Mouse (Mus musculus) left cerebral cortex, adult 18-20 months (tissue): ENCODE data around the gene Acot6. TPM values are rescaled to one million over a fixed set of nuclear protein-coding genes. Genes with fewer than 3 reads are reported as not detected.

Source experiments
- DNase-seq, 2 experiments: peaks; one replicate each; pipeline ENCODE4 v3.0.0; 2021 to 2022; ENCODE audit warnings: low spot score in 2 of 2, mixed read lengths in 1 of 2
- total RNA-seq, 2 experiments: library from RNA; stranded (reverse); gene quantifications; 2 replicates each; pipeline ENCODE4 v1.2.3; 2021

Acot6 gene
- total RNA-seq, 2 experiments from 2014 or later = 4.3 TPM

DNA sequence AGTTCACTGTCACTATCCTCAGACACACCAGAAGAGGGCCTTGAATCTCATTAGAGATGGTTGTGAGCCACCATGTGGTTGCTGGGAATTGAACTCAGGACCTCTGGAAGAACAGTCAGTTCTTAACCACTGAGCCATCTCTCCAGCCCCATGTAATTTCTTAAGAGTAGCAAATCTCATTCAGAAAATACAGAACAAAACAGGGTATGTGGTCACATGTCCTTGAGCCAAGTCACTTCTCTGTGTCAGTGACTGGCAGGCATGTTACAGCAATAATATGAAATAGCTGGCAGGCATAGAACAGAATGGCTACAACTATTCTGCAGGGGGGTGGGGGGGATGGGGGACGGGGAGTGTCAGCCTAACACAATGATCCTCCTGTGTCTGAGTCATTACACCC is 383 bp upstream of the Acot6 start:
- DNase-seq = no peak

DNA sequence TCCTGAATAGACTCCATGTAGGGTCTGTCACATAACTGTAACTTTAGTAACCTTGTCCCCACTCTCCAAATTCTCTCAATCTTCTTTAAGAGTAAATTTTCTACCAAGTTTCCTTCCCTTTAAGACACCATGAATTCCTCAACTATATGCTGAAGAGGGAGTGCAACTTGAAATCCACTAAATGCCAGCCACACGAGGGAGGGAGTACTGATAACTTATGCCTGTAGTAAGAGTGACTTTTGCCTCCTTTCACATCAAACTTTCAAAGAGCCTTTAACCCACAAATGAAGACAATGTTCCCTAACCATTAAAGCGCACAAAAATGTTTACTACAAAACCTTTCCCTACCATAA is 1.0 kb downstream of the Acot6 start:
- DNase-seq = no peak

DNA sequence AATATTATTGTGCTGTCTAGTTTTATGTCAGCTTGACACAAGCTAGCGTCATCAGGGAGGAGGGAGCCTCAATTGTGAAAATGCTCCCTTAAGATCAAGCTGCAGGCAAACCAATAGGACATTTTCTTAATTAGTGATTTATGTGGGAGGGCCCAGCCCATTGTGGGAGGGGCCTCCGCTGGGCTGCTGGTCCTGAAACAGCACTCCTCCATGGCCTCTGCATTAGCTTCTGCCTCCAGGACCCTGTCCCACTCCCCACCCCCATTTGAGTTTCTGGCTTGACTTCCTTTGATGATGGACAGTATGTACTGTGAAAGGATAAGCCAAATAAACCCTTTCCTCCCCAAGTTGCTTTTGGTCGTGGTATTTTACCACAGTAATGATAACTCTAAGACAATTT is 6.6 kb downstream of the Acot6 start:
- DNase-seq = no peak

- no peak for DNase-seq
Observed at GRCm38 (mm10) chr12:84107692-84108091, 7.2 kb downstream of the Acot6 start.

DNA sequence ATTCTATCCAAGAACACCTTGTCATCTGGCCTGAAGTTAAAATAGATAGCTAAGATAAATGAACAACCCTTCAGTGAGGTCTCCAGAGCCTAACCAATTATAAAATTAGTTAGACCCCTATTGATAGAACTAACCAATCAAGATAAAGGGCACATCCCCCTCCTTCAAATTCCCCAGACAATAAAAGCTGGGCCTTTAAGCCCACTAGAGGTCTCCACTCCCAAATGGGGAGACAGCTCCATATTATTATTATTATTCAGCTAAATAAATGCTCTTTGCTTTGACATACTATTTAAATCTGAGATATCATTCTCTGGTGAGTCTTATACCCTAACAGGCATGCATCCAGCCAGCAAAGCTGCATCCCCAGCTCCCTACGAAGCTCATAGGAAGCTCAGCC is 9.5 kb downstream of the Acot6 start:
- DNase-seq = no peak

DNA sequence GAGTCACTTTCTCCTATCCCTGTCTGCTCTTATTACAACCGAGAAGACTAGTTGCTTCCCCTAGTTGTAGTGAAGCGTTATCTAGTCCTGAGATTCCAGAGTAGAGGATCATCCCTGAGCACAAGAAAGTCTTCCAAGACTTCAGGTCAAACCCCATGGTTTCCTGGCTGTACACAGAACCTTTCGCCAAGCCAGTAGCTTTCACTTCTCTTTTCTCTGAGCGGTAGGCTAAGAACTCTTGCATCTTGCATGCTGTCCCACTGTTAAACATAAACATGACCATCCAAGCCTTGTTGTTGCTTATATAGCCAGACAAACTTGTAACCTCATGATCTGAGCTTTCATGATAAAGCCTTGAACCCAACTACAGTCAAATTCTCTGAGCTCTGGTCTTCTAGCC is 10.4 kb downstream of the Acot6 start:
- DNase-seq = no peak

GRCm38 (mm10) chr12:84113676-84114075 is 13.2 kb downstream of the Acot6 start:
- DNase-seq = no peak

DNA sequence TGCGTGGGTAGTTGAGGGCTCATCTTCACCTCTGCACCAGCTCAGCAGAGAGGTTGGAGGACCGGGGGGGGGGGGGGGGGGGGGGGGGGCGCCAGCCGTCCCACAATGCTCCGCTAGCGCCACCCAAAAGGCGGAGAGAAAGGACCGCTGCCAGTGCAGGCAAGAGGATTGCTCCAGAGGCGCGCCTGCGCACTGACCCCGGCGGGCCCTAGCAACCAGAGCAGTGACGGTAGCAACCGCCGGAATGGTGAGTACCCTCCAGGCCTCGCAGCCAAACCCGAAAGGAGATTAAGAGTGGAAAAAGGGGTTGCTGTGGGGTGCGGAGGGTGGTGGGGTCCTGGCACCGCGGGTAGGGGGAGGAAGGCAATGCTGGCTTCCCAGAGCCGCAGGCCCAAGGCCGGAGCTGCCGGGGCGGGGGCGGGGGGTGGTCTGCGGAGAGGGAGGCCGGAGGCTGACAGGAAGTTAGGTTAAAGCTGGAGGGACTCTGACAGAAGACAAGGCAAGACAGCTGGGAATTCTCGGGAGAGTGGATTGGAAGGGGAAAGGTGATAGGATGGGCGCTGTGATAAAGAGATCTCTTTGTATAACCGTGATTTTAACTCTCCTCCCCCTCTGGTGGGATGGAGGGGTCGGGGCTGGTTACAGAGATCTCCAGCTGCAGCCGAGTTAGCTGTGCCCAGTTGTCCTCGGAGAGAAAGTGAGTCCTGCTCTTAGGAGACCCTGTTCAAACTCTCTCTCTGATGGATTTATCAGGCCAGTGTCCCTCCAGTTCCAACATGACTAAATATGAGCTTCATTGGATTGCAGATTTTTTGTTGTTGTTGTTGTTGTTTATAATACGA is 13.9 kb downstream of the Acot6 start, which contains the start of gene Dnal1:
Dnal1 (plus strand) TSS at position 214 of the 842 bp plus-strand sequence.
- peak; percentile 89 to 90 for DNase-seq

DNA sequence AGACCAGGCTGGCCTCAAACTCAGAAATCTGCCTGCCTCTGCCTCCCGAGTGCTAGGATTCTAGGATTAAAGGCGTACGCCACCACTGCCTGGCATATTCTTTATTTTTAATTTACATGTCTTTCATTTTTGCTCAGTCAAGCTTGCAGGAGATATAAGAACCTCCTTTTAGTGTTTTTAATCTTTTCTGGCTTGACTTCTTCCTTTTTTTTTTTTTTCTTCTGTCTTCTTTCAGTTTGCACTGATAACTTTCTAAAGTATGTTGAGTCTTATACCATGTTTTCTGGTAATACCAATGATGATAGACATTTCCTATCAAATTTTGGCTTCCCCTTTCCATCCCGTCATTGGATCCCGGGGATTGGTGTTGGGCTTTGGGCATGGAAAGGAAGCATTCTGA is 19.1 kb downstream of the Acot6 start:
- no peak for DNase-seq

DNA sequence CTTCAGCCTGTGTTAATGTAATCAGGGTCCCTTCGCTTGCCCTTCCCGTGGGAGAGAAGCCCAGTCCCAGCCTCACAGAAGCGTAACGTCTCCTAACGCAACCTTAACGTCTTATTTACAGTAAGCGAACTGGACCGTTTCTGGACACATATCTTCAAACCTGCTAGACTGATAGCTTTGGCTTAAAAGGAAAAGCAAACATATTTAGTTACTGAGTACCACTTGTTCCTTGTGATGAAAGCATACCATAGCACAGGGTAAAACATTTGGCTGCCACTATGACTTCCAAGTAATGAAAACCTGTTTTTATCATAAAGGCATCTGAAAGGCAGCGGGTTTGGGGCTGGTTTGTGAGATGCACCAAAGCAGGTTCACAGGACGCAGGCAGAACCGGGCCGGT is 25.4 kb downstream of the Acot6 start:
- no peak for DNase-seq

GRCm38 (mm10) chr12:84126899-84127298 is 26.4 kb downstream of the Acot6 start:
- no peak for DNase-seq

DNA sequence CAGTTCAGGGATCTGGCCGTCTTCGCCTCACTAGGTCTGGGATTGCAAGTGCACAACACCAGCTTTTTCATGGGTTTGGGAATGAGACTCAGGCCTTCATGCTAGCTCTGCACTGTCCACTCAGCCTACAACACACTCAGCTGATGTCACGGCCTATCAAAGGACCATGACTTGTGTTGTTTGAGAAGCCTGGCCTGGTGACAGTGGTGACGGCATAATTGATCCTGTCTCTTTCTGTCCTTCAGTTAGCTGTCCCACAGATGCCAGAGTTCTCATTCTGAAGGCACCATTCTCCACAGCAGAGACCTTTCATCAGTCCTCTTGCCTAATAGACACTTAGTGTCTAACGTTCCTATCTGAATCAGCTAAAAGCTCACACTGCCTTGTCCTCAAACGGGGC is 28.1 kb downstream of the Acot6 start:
- DNase-seq = no peak

DNA sequence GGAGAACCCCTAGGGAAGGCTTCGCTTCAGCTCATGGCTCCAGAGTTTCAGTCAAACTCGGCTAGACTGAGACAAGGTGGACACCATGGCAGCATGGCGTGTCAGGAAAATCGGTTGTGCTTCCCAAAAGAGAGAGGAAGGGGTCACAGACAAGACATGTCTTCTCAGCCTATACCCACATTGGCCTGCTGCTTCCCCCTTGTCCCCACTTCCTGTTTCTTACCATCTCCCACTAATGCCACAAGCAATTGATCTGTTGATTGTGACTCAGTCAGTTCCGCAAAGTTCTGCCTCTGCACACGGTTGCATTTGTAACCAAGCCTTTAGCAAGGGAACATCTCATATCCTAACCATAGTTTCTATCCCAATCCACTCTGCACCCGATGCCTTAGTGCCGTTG is 29.5 kb downstream of the Acot6 start:
- DNase-seq = no peak

DNA sequence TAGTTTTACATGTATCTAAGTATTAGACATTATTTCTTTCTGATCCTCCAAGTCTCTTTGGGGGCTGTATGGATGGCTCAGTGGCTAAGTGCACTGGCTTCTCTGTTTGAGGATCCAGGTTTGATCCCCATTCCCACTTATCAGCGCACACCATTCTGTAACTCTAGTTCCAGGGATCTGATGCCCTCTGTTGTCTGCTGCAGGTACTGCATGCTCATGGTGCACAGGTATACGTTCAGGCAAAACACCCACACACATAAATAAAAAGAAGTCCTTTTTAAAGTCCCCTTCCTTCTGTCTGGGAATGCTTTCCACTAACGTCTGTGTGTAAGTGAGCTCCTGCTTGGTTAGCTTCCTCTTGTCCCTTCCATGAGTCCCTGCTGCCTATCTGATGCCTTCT is 31.8 kb downstream of the Acot6 start:
- no peak for DNase-seq

GRCm38 (mm10) chr12:84137131-84137530 is 36.7 kb downstream of the Acot6 start:
- no peak for DNase-seq

DNA sequence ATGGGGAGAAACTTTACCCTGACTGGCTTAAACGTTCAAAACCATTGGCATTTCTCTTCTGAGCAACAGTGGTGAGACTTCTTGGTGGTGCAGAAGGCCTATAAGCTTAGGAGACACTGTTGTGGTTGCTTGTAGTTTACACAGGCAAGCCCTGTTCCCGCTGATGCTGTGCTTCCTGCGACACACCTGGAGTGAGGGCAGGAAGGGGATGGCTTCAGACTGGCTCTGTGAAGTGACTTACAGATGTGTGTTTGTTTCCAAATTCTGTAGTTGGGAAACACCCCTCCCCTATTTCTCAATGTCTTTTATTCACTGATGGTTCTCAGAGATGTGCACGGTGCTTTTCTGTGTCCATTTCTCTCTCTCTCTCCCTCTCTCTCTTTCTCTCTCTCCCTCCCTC is 39.7 kb downstream of the Acot6 start:
- DNase-seq = no peak

DNA sequence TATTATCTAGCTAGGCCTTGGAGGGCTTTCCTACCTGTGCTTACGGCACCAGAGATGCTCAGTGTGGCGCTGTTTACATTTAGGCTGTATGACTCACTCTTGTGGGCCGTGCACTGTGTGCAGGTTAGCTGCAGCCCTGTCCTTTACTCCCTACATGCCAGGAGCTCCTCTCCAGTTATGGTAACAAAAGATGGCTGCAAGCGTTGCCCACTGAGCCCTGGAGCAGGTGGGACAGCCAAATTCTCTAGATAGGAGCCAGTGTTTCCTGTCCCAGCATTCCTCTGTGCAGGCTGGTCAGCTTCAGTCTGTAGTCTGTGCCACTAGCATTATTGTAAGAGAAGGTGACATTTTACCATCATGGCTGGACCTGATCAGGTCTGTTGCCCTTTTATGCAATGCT is 40.8 kb downstream of the Acot6 start:
- DNase-seq = no peak

- DNase-seq = no peak
Observed at GRCm38 (mm10) chr12:84142281-84143050, 42.0 kb downstream of the Acot6 start.

GRCm38 (mm10) chr12:84147954-84148621 is 47.6 kb downstream of the Acot6 start, which contains the start of gene Pnma1:
Gene Pnma1 (minus strand): TSS chr12:84148489.
- DNase-seq = peak; percentile 74 to 81

DNA sequence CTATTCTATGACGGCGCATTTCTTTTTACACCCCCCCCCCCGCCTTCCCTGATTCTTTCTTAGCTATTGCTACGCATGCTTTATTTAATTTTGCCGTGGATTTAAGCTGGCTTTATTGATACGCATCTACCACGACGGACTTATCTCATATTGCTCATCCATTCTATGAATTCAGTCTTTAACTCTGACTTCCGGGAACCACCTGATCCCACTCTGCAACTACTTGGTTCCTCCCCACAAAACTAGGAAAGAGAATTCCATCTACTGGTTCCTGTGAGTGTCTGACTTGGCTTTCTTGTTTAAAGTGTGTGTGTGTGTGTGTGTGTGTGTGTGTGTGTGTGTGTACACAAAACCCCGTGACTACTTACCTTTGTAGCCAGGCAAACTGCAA is 48.2 kb downstream of the Acot6 start:
- no peak for DNase-seq

GRCm38 (mm10) chr12:84149971-84150370 is 49.5 kb downstream of the Acot6 start:
- DNase-seq = no peak

- no peak for DNase-seq
Observed at GRCm38 (mm10) chr12:84150976-84151375, 50.5 kb downstream of the Acot6 start.
